Mouse (Mus musculus): ENCODE data around the gene Krtap8-1.

DNA sequence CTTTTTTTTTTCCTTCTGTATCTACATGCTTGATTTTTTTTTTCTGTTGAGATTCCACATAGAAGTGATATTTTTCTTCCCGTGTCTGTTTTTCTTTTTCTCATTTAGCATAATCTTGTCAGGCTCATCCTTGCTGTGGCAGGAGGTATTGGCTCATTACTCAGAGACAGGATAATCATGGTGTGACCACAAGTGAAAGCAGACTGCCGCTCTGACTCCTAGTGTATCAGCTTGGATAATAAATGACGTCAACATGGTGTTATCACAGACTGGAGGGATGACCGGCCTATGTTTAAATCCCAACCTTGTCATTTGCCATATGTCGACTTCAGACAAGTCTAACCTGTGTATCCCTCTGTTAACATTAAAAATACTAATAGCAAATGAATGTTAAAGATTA is 26.6 kb downstream of the Krtap8-1 start:
- TF ChIP-seq CTCF (IDR thresholded peaks at IDR 0.05; ENCODE audit: extremely low read depth, insufficient read depth, low read length) (no peak), POLR2A (IDR thresholded peaks at IDR 0.05; ENCODE audit: extremely low read depth, insufficient read depth, low read length) (no peak)

Measured in cortical plate, adult 2 months (tissue).